ENCODE assay signal across 8 mouse cellular contexts in the genomic region with DNA sequence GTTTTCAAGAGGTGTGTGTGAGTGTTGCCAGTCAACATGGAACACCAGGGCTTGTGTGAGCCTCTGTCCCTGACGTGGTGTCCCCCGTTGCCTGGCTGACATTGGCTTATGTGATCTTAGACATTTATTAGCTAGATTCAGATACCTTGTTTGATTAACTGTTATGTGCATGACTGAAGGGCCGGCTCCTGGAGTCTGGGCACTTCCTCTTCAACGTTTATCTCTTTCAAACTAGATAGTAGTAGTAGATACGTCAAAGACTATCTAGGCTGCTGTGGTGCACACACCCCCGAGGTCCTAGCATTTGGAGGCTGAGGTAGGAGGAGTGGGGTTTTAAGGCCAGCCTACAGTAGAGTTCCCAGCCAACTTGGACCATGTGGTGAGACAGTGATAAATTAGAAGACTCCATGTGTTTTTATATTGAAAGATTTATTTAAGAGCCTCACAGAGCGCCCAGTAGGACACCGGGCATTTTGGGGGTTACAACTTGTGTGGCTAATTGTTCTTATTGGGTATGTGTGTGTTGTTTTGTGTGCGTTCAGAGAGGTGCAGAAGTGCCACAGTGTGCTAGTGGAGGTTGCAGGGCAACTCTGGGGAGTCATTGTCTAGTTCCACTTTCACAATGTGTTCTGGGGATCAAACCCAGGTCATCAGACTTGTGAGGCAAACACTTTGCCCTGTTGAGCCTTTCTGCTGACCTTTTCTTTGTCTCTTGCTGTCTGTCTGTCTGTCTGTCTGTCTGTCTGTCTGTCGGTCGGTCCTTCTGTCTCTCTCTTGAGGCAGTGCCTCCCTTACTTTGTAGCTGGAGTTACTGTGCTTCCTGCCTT. TPM values are rescaled to one million over a fixed set of nuclear protein-coding genes. Genes with fewer than 3 reads are reported as not detected.
DNase-seq lines count a peak whose midpoint lies in the region; ATAC-seq and TF ChIP-seq lines count a peak whose summit lies in the region.

No protein-coding gene starts in this region.

- H3K9me3 ChIP-seq in ES-Bruce4 (replicated peaks; ENCODE audit: control insufficient read depth, insufficient read depth, low read length, poor library complexity, severe bottlenecking): no peaks in the 10 kb centered on the region
- no peaks in the 10 kb centered on the region for H3K9me3 ChIP-seq in forebrain, embryonic 16.5 days (ENCODE audit: control insufficient read depth, low read length)
- H3K9me3 ChIP-seq in liver, embryonic 15.5 days (replicated peaks): no peaks in the 10 kb centered on the region
- H3K9me3 ChIP-seq in stomach, embryonic 16.5 days (replicated peaks; ENCODE audit: control insufficient read depth, low read length): no peaks in the 10 kb centered on the region

- peak overlapping the region; percentile 97 for H3K4me3 ChIP-seq in ES-Bruce4 (ENCODE audit: low read depth, low read length)
- peak overlapping the region; percentile 93; the same call in 1 of the 2 replicates for H3K4me3 ChIP-seq in forebrain, embryonic 16.5 days (replicated peaks; ENCODE audit: low read length)
- peak overlapping the region; percentile 90 for H3K4me3 ChIP-seq in liver, embryonic 15.5 days (replicated peaks)
- peak overlapping the region; percentile 80 for H3K4me3 ChIP-seq in stomach, embryonic 16.5 days (replicated peaks; ENCODE audit: low read length)
- no peak overlapping the region for H3K4me3 ChIP-seq in thymus, adult 2 months (ENCODE audit: control insufficient read depth, insufficient read depth, low read length)

- no peak for TF ChIP-seq CTCF in ES-Bruce4 (IDR thresholded peaks at IDR 0.05; ENCODE audit: low read depth, low read length)
- no peak for TF ChIP-seq CTCF in thymus, adult 2 months (IDR thresholded peaks at IDR 0.05; ENCODE audit: borderline replicate concordance, control insufficient read depth, extremely low read depth, insufficient read depth, low read length, poor library complexity)

- no peak for ATAC-seq in forebrain, embryonic 16.5 days
- peak; percentile 9; the same call in 1 of the 2 replicates for ATAC-seq in liver, embryonic 15.5 days (ENCODE audit: insufficient read depth)
- no peak for ATAC-seq in stomach, embryonic 16.5 days (ENCODE audit: insufficient read depth, low FRiP score)

- no peak for TF ChIP-seq POLR2A in ES-Bruce4 (IDR thresholded peaks at IDR 0.05; ENCODE audit: insufficient read depth, low read length)
- TF ChIP-seq POLR2A in thymus, adult 2 months (IDR thresholded peaks at IDR 0.05; ENCODE audit: control insufficient read depth, extremely low read depth, insufficient read depth, low read length, poor library complexity): no peak

- no peaks in the 10 kb centered on the region for H3K27me3 ChIP-seq in ES-Bruce4 (ENCODE audit: control insufficient read depth, insufficient read depth, low read length, poor library complexity, severe bottlenecking)
- no peaks in the 10 kb centered on the region for H3K27me3 ChIP-seq in forebrain, embryonic 16.5 days (replicated peaks; ENCODE audit: control insufficient read depth, insufficient read depth, low read length)
- no peaks in the 10 kb centered on the region for H3K27me3 ChIP-seq in liver, embryonic 15.5 days
- H3K27me3 ChIP-seq in stomach, embryonic 16.5 days (ENCODE audit: control insufficient read depth, insufficient read depth, low read length): no peaks in the 10 kb centered on the region
- H3K27me3 ChIP-seq in thymus, adult 2 months (ENCODE audit: control insufficient read depth, insufficient read depth, low read length): peaks cover 10% of the 10 kb centered on the region; the same call in 1 of the 2 replicates

- 0 out of 2 replicates have a peak overlapping the region, but pooled peaks have one; percentile 95 for H3K9ac ChIP-seq in ES-Bruce4 (ENCODE audit: low read depth, poor library complexity, severe bottlenecking)
- peak overlapping the region; percentile 85; the same call in 1 of the 2 replicates for H3K9ac ChIP-seq in forebrain, embryonic 16.5 days (replicated peaks; ENCODE audit: low read depth, low read length)
- peak overlapping the region; percentile 86 for H3K9ac ChIP-seq in liver, embryonic 15.5 days
- peak overlapping the region; percentile 93 for H3K9ac ChIP-seq in stomach, embryonic 16.5 days (ENCODE audit: low read length)

- peak overlapping the region; percentile 86 for H3K4me2 ChIP-seq in forebrain, embryonic 16.5 days (ENCODE audit: low read length)
- peak overlapping the region; percentile 99 for H3K4me2 ChIP-seq in liver, embryonic 15.5 days
- peak overlapping the region; percentile 85 for H3K4me2 ChIP-seq in stomach, embryonic 16.5 days (ENCODE audit: low read depth, low read length)

- H3K36me3 ChIP-seq in ES-Bruce4 (ENCODE audit: control insufficient read depth, insufficient read depth, low read length, poor library complexity, severe bottlenecking): peaks cover 3% of the 10 kb centered on the region
- no peaks in the 10 kb centered on the region for H3K36me3 ChIP-seq in forebrain, embryonic 16.5 days (ENCODE audit: control insufficient read depth, insufficient read depth)
- peaks cover 15% of the 10 kb centered on the region for H3K36me3 ChIP-seq in liver, embryonic 15.5 days (replicated peaks)
- H3K36me3 ChIP-seq in stomach, embryonic 16.5 days (ENCODE audit: control insufficient read depth, insufficient read depth, low read length): 0 out of 2 replicates have a peak, but pooled peaks cover 3% of the 10 kb centered on the region
- peaks cover 3% of the 10 kb centered on the region; the same call in 1 of the 2 replicates for H3K36me3 ChIP-seq in thymus, adult 2 months (ENCODE audit: control insufficient read depth, insufficient read depth, low read length)

- H3K27ac ChIP-seq in ES-Bruce4 (ENCODE audit: insufficient read depth, low read length): no peak overlapping the region
- H3K27ac ChIP-seq in forebrain, embryonic 16.5 days (ENCODE audit: low read length): no peak overlapping the region
- peak overlapping the region; percentile 88 for H3K27ac ChIP-seq in liver, embryonic 15.5 days (replicated peaks)
- H3K27ac ChIP-seq in stomach, embryonic 16.5 days (ENCODE audit: low read length): no peak overlapping the region
- H3K27ac ChIP-seq in thymus, adult 2 months (ENCODE audit: control insufficient read depth, insufficient read depth, low read length): no peak overlapping the region

- no peak for TF ChIP-seq EP300 in ES-Bruce4 (IDR thresholded peaks at IDR 0.05; ENCODE audit: insufficient read depth, low read depth, low read length)

- H3K4me1 ChIP-seq in ES-Bruce4 (ENCODE audit: control insufficient read depth, insufficient read depth, low read length): peaks cover 3% of the 10 kb centered on the region
- peaks cover 26% of the 10 kb centered on the region for H3K4me1 ChIP-seq in forebrain, embryonic 16.5 days (replicated peaks; ENCODE audit: control insufficient read depth, insufficient read depth, low read length)
- peaks cover 51% of the 10 kb centered on the region for H3K4me1 ChIP-seq in liver, embryonic 15.5 days (replicated peaks)
- H3K4me1 ChIP-seq in stomach, embryonic 16.5 days (ENCODE audit: control insufficient read depth, insufficient read depth, low read length): peaks cover 22% of the 10 kb centered on the region
- H3K4me1 ChIP-seq in thymus, adult 2 months (replicated peaks; ENCODE audit: control insufficient read depth, insufficient read depth, low read length): peaks cover 9% of the 10 kb centered on the region

- 63% methylated on average over 11 of the region's 11 CpGs for WGBS in forebrain, embryonic 16.5 days
- 21% methylated on average over 11 of the region's 11 CpGs for WGBS in liver, embryonic 15.5 days (ENCODE audit: insufficient replicate concordance)
- 28% methylated on average over 11 of the region's 11 CpGs for WGBS in stomach, embryonic 16.5 days
- 47% methylated on average over 11 of the region's 11 CpGs for WGBS in thymus, adult 2 months

- DNase-seq in 3T3-L1 (ENCODE audit: low read depth, low spot score): peak; percentile 37
- DNase-seq in thymus, adult 2 months: no peak
- no peak for DNase-seq in thymus, postnatal 0 days (ENCODE audit: low spot score)
- no peak for DNase-seq in yolk sac, embryonic 10.5 days (ENCODE audit: low spot score)

RNA-seq across cellular contexts. Expression of a gene that starts 1.6 kb away (rescaled TPM):
- polyA plus RNA-seq in ES-Bruce4 (2011; ENCODE audit: insufficient read depth, insufficient read length, low read depth, missing spikeins): 18.4 and 22.3 TPM in 2 replicates
- polyA plus RNA-seq in forebrain, embryonic 16.5 days (2015; fragmentation: Nextera tagmentation; extraction: Ambion mirVana): 6.6 and 6.8 TPM in 2 replicates
- polyA plus RNA-seq in liver, embryonic 15.5 days (2015; fragmentation: Nextera tagmentation; extraction: Ambion mirVana): 2.2 and 2.5 TPM in 2 replicates
- 4.4 and 5.9 TPM in 2 replicates for polyA plus RNA-seq in stomach, embryonic 16.5 days (2015; fragmentation: Nextera tagmentation; extraction: Ambion mirVana)
- polyA plus RNA-seq in thymus, adult 2 months (2012; rRNA removed): 4.4 and 4.7 TPM in 2 replicates
- polyA plus RNA-seq in thymus, postnatal 0 days (2015; fragmentation: Nextera tagmentation; extraction: Ambion mirVana): 1.1 and 1.6 TPM in 2 replicates

RNA-seq across cellular contexts. Expression of a gene that starts 19.9 kb away (rescaled TPM):
- polyA plus RNA-seq in ES-Bruce4 (2011; ENCODE audit: insufficient read depth, insufficient read length, low read depth, missing spikeins): 266 and 268 TPM in 2 replicates
- 255 and 264 TPM in 2 replicates for polyA plus RNA-seq in forebrain, embryonic 16.5 days (2015; fragmentation: Nextera tagmentation; extraction: Ambion mirVana)
- 115 and 125 TPM in 2 replicates for polyA plus RNA-seq in liver, embryonic 15.5 days (2015; fragmentation: Nextera tagmentation; extraction: Ambion mirVana)
- polyA plus RNA-seq in stomach, embryonic 16.5 days (2015; fragmentation: Nextera tagmentation; extraction: Ambion mirVana): 228 and 245 TPM in 2 replicates
- 192 and 207 TPM in 2 replicates for polyA plus RNA-seq in thymus, adult 2 months (2012; rRNA removed)
- 383 and 386 TPM in 2 replicates for polyA plus RNA-seq in thymus, postnatal 0 days (2015; fragmentation: Nextera tagmentation; extraction: Ambion mirVana)

RNA-seq across cellular contexts. Expression of a gene that starts 37.4 kb away (rescaled TPM):
- polyA plus RNA-seq in ES-Bruce4 (2011; ENCODE audit: insufficient read depth, insufficient read length, low read depth, missing spikeins): 90.6 and 95.0 TPM in 2 replicates
- polyA plus RNA-seq in forebrain, embryonic 16.5 days (2015; fragmentation: Nextera tagmentation; extraction: Ambion mirVana): 11.9 and 12.4 TPM in 2 replicates
- 13.3 and 18.2 TPM in 2 replicates for polyA plus RNA-seq in liver, embryonic 15.5 days (2015; fragmentation: Nextera tagmentation; extraction: Ambion mirVana)
- polyA plus RNA-seq in stomach, embryonic 16.5 days (2015; fragmentation: Nextera tagmentation; extraction: Ambion mirVana): 21.2 and 23.3 TPM in 2 replicates
- polyA plus RNA-seq in thymus, adult 2 months (2012; rRNA removed): 97.5 and 104 TPM in 2 replicates
- polyA plus RNA-seq in thymus, postnatal 0 days (2015; fragmentation: Nextera tagmentation; extraction: Ambion mirVana): 16.7 and 20.8 TPM in 2 replicates

RNA-seq across cellular contexts. Expression of a gene that starts 51.2 kb away (rescaled TPM):
- 20.9 and 23.7 TPM in 2 replicates for polyA plus RNA-seq in ES-Bruce4 (2011; ENCODE audit: insufficient read depth, insufficient read length, low read depth, missing spikeins)
- 27.8 and 36.5 TPM in 2 replicates for polyA plus RNA-seq in forebrain, embryonic 16.5 days (2015; fragmentation: Nextera tagmentation; extraction: Ambion mirVana)
- 3.4 and 4.3 TPM in 2 replicates for polyA plus RNA-seq in liver, embryonic 15.5 days (2015; fragmentation: Nextera tagmentation; extraction: Ambion mirVana)
- polyA plus RNA-seq in stomach, embryonic 16.5 days (2015; fragmentation: Nextera tagmentation; extraction: Ambion mirVana): 14.5 and 15.3 TPM in 2 replicates
- polyA plus RNA-seq in thymus, adult 2 months (2012; rRNA removed): 103 and 109 TPM in 2 replicates
- 14.5 and 16.8 TPM in 2 replicates for polyA plus RNA-seq in thymus, postnatal 0 days (2015; fragmentation: Nextera tagmentation; extraction: Ambion mirVana)

RNA-seq across cellular contexts. Expression of a gene that starts 51.8 kb away (rescaled TPM):
- 37.5 and 40.6 TPM in 2 replicates for polyA plus RNA-seq in ES-Bruce4 (2011; ENCODE audit: insufficient read depth, insufficient read length, low read depth, missing spikeins)
- 67.1 and 72.7 TPM in 2 replicates for polyA plus RNA-seq in forebrain, embryonic 16.5 days (2015; fragmentation: Nextera tagmentation; extraction: Ambion mirVana)
- 21.6 and 22.2 TPM in 2 replicates for polyA plus RNA-seq in liver, embryonic 15.5 days (2015; fragmentation: Nextera tagmentation; extraction: Ambion mirVana)
- polyA plus RNA-seq in stomach, embryonic 16.5 days (2015; fragmentation: Nextera tagmentation; extraction: Ambion mirVana): 50.9 and 57.8 TPM in 2 replicates
- 12.5 and 13.6 TPM in 2 replicates for polyA plus RNA-seq in thymus, adult 2 months (2012; rRNA removed)
- 60.6 and 61.5 TPM in 2 replicates for polyA plus RNA-seq in thymus, postnatal 0 days (2015; fragmentation: Nextera tagmentation; extraction: Ambion mirVana)
